Mouse (Mus musculus): ENCODE data around the gene Ndufb7.
"Not testable (repeated sequence)": the region's sequence is repeated elsewhere in the genome, so short reads cannot be mapped to it uniquely, and the experiment has no call there.

Ndufb7 gene

GRCm38 (mm10) chr8:83566469-83567395 lies at the start of gene Ndufb7:
Gene Ndufb7, plus strand, starts transcription at chr8:83566671.
- DNase-seq (ENCODE audit: low read depth, low spot score) = peak; percentile 95

- DNase-seq (ENCODE audit: low read depth, low spot score) = no peak
Observed at GRCm38 (mm10) chr8:83520432-83520831, 46.0 kb upstream of the Ndufb7 start.

GRCm38 (mm10) chr8:83520907-83521306 lies 45.6 kb upstream of the Ndufb7 start:
- DNase-seq (ENCODE audit: low read depth, low spot score) = not testable (repeated sequence)

GRCm38 (mm10) chr8:83521310-83521709 lies 45.2 kb upstream of the Ndufb7 start:
- DNase-seq (ENCODE audit: low read depth, low spot score) = no peak

GRCm38 (mm10) chr8:83534802-83535201 lies 31.7 kb upstream of the Ndufb7 start:
- DNase-seq (ENCODE audit: low read depth, low spot score) = no peak

- DNase-seq (ENCODE audit: low read depth, low spot score) = no peak
Observed at GRCm38 (mm10) chr8:83535736-83536135, 30.7 kb upstream of the Ndufb7 start, which contains the start of gene Olfr370. Gene Olfr370, plus strand, starts transcription at chr8:83535780.

- DNase-seq (ENCODE audit: low read depth, low spot score) = no peak
Observed at GRCm38 (mm10) chr8:83562669-83563068, 3.8 kb upstream of the Ndufb7 start.

- DNase-seq (ENCODE audit: low read depth, low spot score) = no peak
Observed at GRCm38 (mm10) chr8:83563246-83563645, 3.2 kb upstream of the Ndufb7 start.

GRCm38 (mm10) chr8:83565731-83566375 lies 618 bp upstream of the Ndufb7 start:
- DNase-seq (ENCODE audit: low read depth, low spot score) = peak; percentile 50

GRCm38 (mm10) chr8:83567668-83568067 lies 1.2 kb downstream of the Ndufb7 start:
- DNase-seq (ENCODE audit: low read depth, low spot score) = no peak

- DNase-seq (ENCODE audit: low read depth, low spot score) = no peak
Observed at GRCm38 (mm10) chr8:83568128-83568527, 1.7 kb downstream of the Ndufb7 start.

GRCm38 (mm10) chr8:83568755-83569154 lies 2.3 kb downstream of the Ndufb7 start:
- DNase-seq (ENCODE audit: low read depth, low spot score) = no peak

GRCm38 (mm10) chr8:83569165-83569564 lies 2.7 kb downstream of the Ndufb7 start:
- DNase-seq (ENCODE audit: low read depth, low spot score) = no peak

GRCm38 (mm10) chr8:83570272-83571000 lies 4.0 kb downstream of the Ndufb7 start:
- DNase-seq (ENCODE audit: low read depth, low spot score) = no peak

GRCm38 (mm10) chr8:83571001-83571340 lies 4.5 kb downstream of the Ndufb7 start:
- not testable (repeated sequence) for DNase-seq (ENCODE audit: low read depth, low spot score)

GRCm38 (mm10) chr8:83571791-83572190 lies 5.3 kb downstream of the Ndufb7 start:
- DNase-seq (ENCODE audit: low read depth, low spot score) = no peak

GRCm38 (mm10) chr8:83572246-83572812 lies 5.9 kb downstream of the Ndufb7 start:
- no peak for DNase-seq (ENCODE audit: low read depth, low spot score)

GRCm38 (mm10) chr8:83573140-83573875 lies 6.8 kb downstream of the Ndufb7 start:
- DNase-seq (ENCODE audit: low read depth, low spot score) = peak; percentile 84

- no peak for DNase-seq (ENCODE audit: low read depth, low spot score)
Observed at GRCm38 (mm10) chr8:83574631-83575315, 8.3 kb downstream of the Ndufb7 start.

Measured in CD4-positive, CD25-positive, alpha-beta regulatory T cell, adult 2 months (primary cell).